Mouse (Mus musculus): ENCODE measurements around the gene Tpi1.
A peak's percentile ranks its signal among the peaks of the same experiment; 100 is the strongest.

The Tpi1 gene

GRCm38 (mm10) chr6:124813933-124814332 is at the start of gene Tpi1:
Gene Tpi1 (minus strand): TSS chr6:124814296.
- peak; percentile 83 for DNase-seq (ENCODE audit: low spot score)

GRCm38 (mm10) chr6:124863125-124863657 is 49.1 kb upstream of the Tpi1 start:
- no peak for DNase-seq (ENCODE audit: low spot score)

- DNase-seq (ENCODE audit: low spot score) = no peak
These were observed 48.5 kb upstream of the Tpi1 start for GRCm38 (mm10) chr6:124862406-124863124.

GRCm38 (mm10) chr6:124861802-124862201 is 47.7 kb upstream of the Tpi1 start:
- DNase-seq (ENCODE audit: low spot score) = no peak

- DNase-seq (ENCODE audit: low spot score) = no peak
These were observed 47.2 kb upstream of the Tpi1 start for GRCm38 (mm10) chr6:124861266-124861665.

- no peak for DNase-seq (ENCODE audit: low spot score)
These were observed 46.4 kb upstream of the Tpi1 start for GRCm38 (mm10) chr6:124860511-124860910.

GRCm38 (mm10) chr6:124859725-124860124 is 45.6 kb upstream of the Tpi1 start:
- DNase-seq (ENCODE audit: low spot score) = peak; percentile 75

- no peak for DNase-seq (ENCODE audit: low spot score)
These were observed 44.6 kb upstream of the Tpi1 start for GRCm38 (mm10) chr6:124858561-124859318.

- no peak for DNase-seq (ENCODE audit: low spot score)
These were observed 43.9 kb upstream of the Tpi1 start for GRCm38 (mm10) chr6:124857840-124858530.

- DNase-seq (ENCODE audit: low spot score) = peak; percentile 71
These were observed 43.1 kb upstream of the Tpi1 start, which contains the start of gene P3h3 for GRCm38 (mm10) chr6:124856916-124857839. Gene P3h3 (minus strand): TSS chr6:124857752.

GRCm38 (mm10) chr6:124856321-124856720 is 42.2 kb upstream of the Tpi1 start:
- DNase-seq (ENCODE audit: low spot score) = no peak

GRCm38 (mm10) chr6:124854647-124855046 is 40.6 kb upstream of the Tpi1 start:
- no peak for DNase-seq (ENCODE audit: low spot score)

- no peak for DNase-seq (ENCODE audit: low spot score)
These were observed 36.4 kb upstream of the Tpi1 start for GRCm38 (mm10) chr6:124850535-124850934.

GRCm38 (mm10) chr6:124847305-124847704 is 33.2 kb upstream of the Tpi1 start:
- peak; percentile 85 for DNase-seq (ENCODE audit: low spot score)

GRCm38 (mm10) chr6:124840241-124841167 is 26.4 kb upstream of the Tpi1 start, which contains the start of gene Gnb3:
Gene Gnb3 (minus strand): TSS chr6:124840275.
- no peak for DNase-seq (ENCODE audit: low spot score)

GRCm38 (mm10) chr6:124839805-124840204 is 25.7 kb upstream of the Tpi1 start:
- no peak for DNase-seq (ENCODE audit: low spot score)

GRCm38 (mm10) chr6:124836411-124836810 is 22.3 kb upstream of the Tpi1 start:
- DNase-seq (ENCODE audit: low spot score) = no peak

GRCm38 (mm10) chr6:124835531-124835930 is 21.4 kb upstream of the Tpi1 start:
- no peak for DNase-seq (ENCODE audit: low spot score)

- no peak for DNase-seq (ENCODE audit: low spot score)
These were observed 20.5 kb upstream of the Tpi1 start for GRCm38 (mm10) chr6:124834512-124835081.

- DNase-seq (ENCODE audit: low spot score) = no peak
These were observed 17.6 kb upstream of the Tpi1 start for GRCm38 (mm10) chr6:124831649-124832048.
